Mouse (Mus musculus): ENCODE measurements at regions not wholly inside any gene's neighbourhood (a gene's known extent, or its start where the extent isn't known, plus 50 kb on each side); places are given as distances from the start of the nearest gene placed in this dataset.

DNA sequence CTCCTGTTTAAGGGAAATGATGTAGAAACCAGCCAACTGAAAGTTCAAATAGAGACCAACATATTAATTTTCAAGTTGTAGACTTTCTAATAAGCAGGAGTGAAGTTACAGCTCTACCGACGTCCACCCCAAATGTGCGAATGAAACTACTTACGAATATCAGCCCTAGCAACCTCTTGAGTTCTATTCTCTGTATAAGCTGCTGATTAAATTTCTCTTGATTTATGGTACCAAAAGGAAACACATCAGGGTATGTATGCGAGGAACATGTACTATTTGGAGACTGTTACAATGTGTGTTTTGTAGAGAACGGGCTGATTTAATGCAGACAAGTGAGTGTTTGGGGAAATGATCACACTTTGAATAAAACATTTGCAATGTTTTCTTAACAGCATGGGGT lies 412.9 kb downstream of the Cd109 start:
- H3K27ac ChIP-seq (ENCODE audit: insufficient read depth, low read length) = no peak overlapping the region
- no peaks in the 10 kb centered on the region for H3K36me3 ChIP-seq (ENCODE audit: control insufficient read depth, insufficient read depth, low read length, poor library complexity, severe bottlenecking)
- no peak for TF ChIP-seq POLR2A (IDR thresholded peaks at IDR 0.05; ENCODE audit: insufficient read depth, low read length)
- no peak for TF ChIP-seq CTCF (IDR thresholded peaks at IDR 0.05; ENCODE audit: low read depth, low read length)
- no peak for TF ChIP-seq EP300 (IDR thresholded peaks at IDR 0.05; ENCODE audit: insufficient read depth, low read depth, low read length)
- no peaks in the 10 kb centered on the region for H3K9me3 ChIP-seq (replicated peaks; ENCODE audit: control insufficient read depth, insufficient read depth, low read length, poor library complexity, severe bottlenecking)
- no peak overlapping the region for H3K4me3 ChIP-seq (ENCODE audit: low read depth, low read length)
- no peaks in the 10 kb centered on the region for H3K27me3 ChIP-seq (ENCODE audit: control insufficient read depth, insufficient read depth, low read length, poor library complexity, severe bottlenecking)
- H3K4me1 ChIP-seq (ENCODE audit: control insufficient read depth, insufficient read depth, low read length) = no peaks in the 10 kb centered on the region
- H3K9ac ChIP-seq (ENCODE audit: low read depth, poor library complexity, severe bottlenecking) = no peak overlapping the region

DNA sequence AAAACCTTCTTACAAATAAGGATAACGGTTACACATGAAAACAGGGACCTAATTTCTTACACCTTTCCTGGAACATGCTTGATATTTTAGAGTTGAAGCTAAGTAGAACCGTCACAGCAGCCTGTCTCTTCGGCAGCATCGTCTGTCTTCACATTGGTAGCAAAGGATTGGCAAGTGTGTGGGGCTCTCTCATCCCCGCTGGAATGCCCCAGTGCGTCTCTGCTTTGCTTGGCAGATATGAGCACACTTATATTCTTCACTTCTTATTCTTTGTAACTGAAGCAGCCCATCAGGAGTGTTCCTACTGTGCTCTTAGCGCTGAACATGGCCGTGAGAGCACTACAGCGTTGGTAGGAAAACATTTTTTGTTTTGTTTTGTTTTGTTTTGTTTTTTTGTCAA lies 414.1 kb downstream of the Cd109 start:
- H3K9me3 ChIP-seq (replicated peaks; ENCODE audit: control insufficient read depth, insufficient read depth, low read length, poor library complexity, severe bottlenecking) = no peaks in the 10 kb centered on the region
- H3K27ac ChIP-seq (ENCODE audit: insufficient read depth, low read length) = no peak overlapping the region
- TF ChIP-seq POLR2A (IDR thresholded peaks at IDR 0.05; ENCODE audit: insufficient read depth, low read length) (no peak), CTCF (IDR thresholded peaks at IDR 0.05; ENCODE audit: low read depth, low read length) (no peak), EP300 (IDR thresholded peaks at IDR 0.05; ENCODE audit: insufficient read depth, low read depth, low read length) (no peak)
- H3K4me3 ChIP-seq (ENCODE audit: low read depth, low read length) = no peak overlapping the region
- no peaks in the 10 kb centered on the region for H3K27me3 ChIP-seq (ENCODE audit: control insufficient read depth, insufficient read depth, low read length, poor library complexity, severe bottlenecking)
- no peaks in the 10 kb centered on the region for H3K36me3 ChIP-seq (ENCODE audit: control insufficient read depth, insufficient read depth, low read length, poor library complexity, severe bottlenecking)
- no peaks in the 10 kb centered on the region for H3K4me1 ChIP-seq (ENCODE audit: control insufficient read depth, insufficient read depth, low read length)
- no peak overlapping the region for H3K9ac ChIP-seq (ENCODE audit: low read depth, poor library complexity, severe bottlenecking)

DNA sequence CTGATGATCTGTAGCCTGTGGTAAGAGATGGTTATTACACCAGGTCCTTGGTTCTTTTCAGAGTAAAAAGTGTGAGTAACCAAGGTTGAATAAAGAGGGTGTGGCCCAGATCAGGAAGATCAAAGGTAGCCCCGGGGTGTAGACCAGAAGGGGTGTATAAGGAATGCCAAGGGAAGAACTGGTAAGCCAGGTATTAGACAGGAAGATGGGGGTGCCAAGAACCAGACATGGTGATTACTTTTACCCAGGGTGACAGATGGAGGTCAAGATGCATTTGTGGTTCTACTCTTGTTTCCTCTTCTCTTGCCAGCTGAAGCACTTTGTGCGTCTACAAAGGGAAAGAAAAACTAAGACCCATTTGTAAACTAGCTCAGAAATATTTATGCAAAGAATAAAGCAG lies 420.3 kb downstream of the Cd109 start:
- Histone ChIP-seq H3K4me1 (ENCODE audit: control insufficient read depth, insufficient read depth, low read length) (no peaks in the 10 kb centered on the region), H3K27me3 (ENCODE audit: control insufficient read depth, insufficient read depth, low read length, poor library complexity, severe bottlenecking) (no peaks in the 10 kb centered on the region), H3K27ac (ENCODE audit: insufficient read depth, low read length) (no peak overlapping the region), H3K9me3 (replicated peaks; ENCODE audit: control insufficient read depth, insufficient read depth, low read length, poor library complexity, severe bottlenecking) (no peaks in the 10 kb centered on the region), H3K9ac (ENCODE audit: low read depth, poor library complexity, severe bottlenecking) (no peak overlapping the region), H3K36me3 (ENCODE audit: control insufficient read depth, insufficient read depth, low read length, poor library complexity, severe bottlenecking) (no peaks in the 10 kb centered on the region), H3K4me3 (ENCODE audit: low read depth, low read length) (no peak overlapping the region)
- no peak for TF ChIP-seq CTCF (IDR thresholded peaks at IDR 0.05; ENCODE audit: low read depth, low read length)

DNA sequence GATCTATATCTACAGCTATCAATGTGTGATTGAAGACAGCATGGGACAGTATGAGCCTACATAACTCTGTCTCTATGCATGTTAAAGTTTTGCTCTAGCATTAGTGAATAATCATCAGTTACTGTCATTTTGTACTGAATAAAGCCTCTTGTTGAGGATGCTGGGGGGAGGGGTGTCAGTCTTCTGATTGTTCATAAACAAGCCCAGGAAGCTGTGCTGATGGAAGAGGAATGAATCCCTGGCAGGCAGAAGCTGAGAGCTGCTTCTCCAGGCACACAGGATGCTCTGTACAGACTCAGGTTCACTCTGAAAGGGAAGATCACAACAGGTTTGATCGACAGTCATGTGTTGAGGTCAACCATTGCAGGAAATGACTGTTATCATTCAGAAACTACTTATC lies 421.7 kb downstream of the Cd109 start:
- H3K4me3 ChIP-seq (ENCODE audit: low read depth, low read length) = no peak overlapping the region
- no peak overlapping the region for H3K27ac ChIP-seq (ENCODE audit: insufficient read depth, low read length)
- TF ChIP-seq CTCF (IDR thresholded peaks at IDR 0.05; ENCODE audit: low read depth, low read length) = no peak
- TF ChIP-seq POLR2A (IDR thresholded peaks at IDR 0.05; ENCODE audit: insufficient read depth, low read length) = no peak
- no peak for TF ChIP-seq EP300 (IDR thresholded peaks at IDR 0.05; ENCODE audit: insufficient read depth, low read depth, low read length)
- no peak overlapping the region for H3K9ac ChIP-seq (ENCODE audit: low read depth, poor library complexity, severe bottlenecking)
- H3K36me3 ChIP-seq (ENCODE audit: control insufficient read depth, insufficient read depth, low read length, poor library complexity, severe bottlenecking) = no peaks in the 10 kb centered on the region
- H3K27me3 ChIP-seq (ENCODE audit: control insufficient read depth, insufficient read depth, low read length, poor library complexity, severe bottlenecking) = no peaks in the 10 kb centered on the region
- no peaks in the 10 kb centered on the region for H3K4me1 ChIP-seq (ENCODE audit: control insufficient read depth, insufficient read depth, low read length)
- H3K9me3 ChIP-seq (replicated peaks; ENCODE audit: control insufficient read depth, insufficient read depth, low read length, poor library complexity, severe bottlenecking) = no peaks in the 10 kb centered on the region

DNA sequence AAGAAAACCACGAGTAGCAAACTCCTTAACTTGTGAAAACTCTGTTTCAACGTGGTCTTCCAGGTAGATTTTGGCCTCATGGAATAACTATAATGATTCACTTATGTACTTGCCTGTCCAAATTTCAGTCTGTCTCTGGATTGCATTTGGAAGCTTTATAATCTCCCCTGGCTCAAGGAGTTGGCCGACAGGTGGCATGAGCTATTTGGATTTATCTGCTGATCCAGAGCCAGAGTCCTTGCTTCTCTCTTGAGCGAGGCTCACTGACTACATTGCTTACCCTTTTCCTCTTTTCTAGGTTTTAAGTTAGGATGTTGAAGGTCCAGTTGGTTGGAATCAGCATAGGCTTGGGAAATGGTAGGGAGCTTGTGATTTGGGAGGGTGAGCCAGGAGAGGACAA lies 423.6 kb downstream of the Cd109 start:
- Histone ChIP-seq H3K27ac (ENCODE audit: insufficient read depth, low read length) (no peak overlapping the region), H3K4me3 (ENCODE audit: low read depth, low read length) (no peak overlapping the region), H3K36me3 (ENCODE audit: control insufficient read depth, insufficient read depth, low read length, poor library complexity, severe bottlenecking) (no peaks in the 10 kb centered on the region), H3K4me1 (ENCODE audit: control insufficient read depth, insufficient read depth, low read length) (no peaks in the 10 kb centered on the region), H3K27me3 (ENCODE audit: control insufficient read depth, insufficient read depth, low read length, poor library complexity, severe bottlenecking) (no peaks in the 10 kb centered on the region), H3K9me3 (replicated peaks; ENCODE audit: control insufficient read depth, insufficient read depth, low read length, poor library complexity, severe bottlenecking) (no peaks in the 10 kb centered on the region), H3K9ac (ENCODE audit: low read depth, poor library complexity, severe bottlenecking) (no peak overlapping the region)
- no peak for TF ChIP-seq POLR2A (IDR thresholded peaks at IDR 0.05; ENCODE audit: insufficient read depth, low read length)
- no peak for TF ChIP-seq EP300 (IDR thresholded peaks at IDR 0.05; ENCODE audit: insufficient read depth, low read depth, low read length)
- TF ChIP-seq CTCF (IDR thresholded peaks at IDR 0.05; ENCODE audit: low read depth, low read length) = no peak

DNA sequence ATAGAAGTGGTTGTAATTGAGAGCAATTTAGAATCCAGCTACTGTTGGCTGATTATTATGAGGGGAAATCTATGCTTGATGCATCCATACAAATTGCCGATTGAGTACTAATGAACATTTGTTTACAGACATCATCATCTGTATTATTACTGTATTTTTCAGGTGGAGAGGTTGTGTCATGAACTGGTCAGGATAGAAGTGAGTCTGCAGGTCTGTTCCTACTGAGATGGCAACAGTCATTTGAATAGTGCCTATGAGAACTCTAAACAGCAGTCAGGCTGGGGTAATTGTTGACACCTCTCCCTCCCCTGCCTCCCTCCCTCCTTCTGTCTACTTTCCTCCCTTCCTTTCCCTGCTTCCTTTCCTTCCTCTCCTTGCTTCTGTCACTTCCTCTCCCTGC lies 429.0 kb downstream of the Cd109 start:
- Histone ChIP-seq H3K9ac (ENCODE audit: low read depth, poor library complexity, severe bottlenecking) (no peak overlapping the region), H3K27ac (ENCODE audit: insufficient read depth, low read length) (no peak overlapping the region), H3K27me3 (ENCODE audit: control insufficient read depth, insufficient read depth, low read length, poor library complexity, severe bottlenecking) (no peaks in the 10 kb centered on the region), H3K4me1 (ENCODE audit: control insufficient read depth, insufficient read depth, low read length) (no peaks in the 10 kb centered on the region), H3K9me3 (replicated peaks; ENCODE audit: control insufficient read depth, insufficient read depth, low read length, poor library complexity, severe bottlenecking) (no peaks in the 10 kb centered on the region), H3K36me3 (ENCODE audit: control insufficient read depth, insufficient read depth, low read length, poor library complexity, severe bottlenecking) (no peaks in the 10 kb centered on the region), H3K4me3 (ENCODE audit: low read depth, low read length) (no peak overlapping the region)
- TF ChIP-seq CTCF (IDR thresholded peaks at IDR 0.05; ENCODE audit: low read depth, low read length) = no peak
- TF ChIP-seq POLR2A (IDR thresholded peaks at IDR 0.05; ENCODE audit: insufficient read depth, low read length) = no peak
- no peak for TF ChIP-seq EP300 (IDR thresholded peaks at IDR 0.05; ENCODE audit: insufficient read depth, low read depth, low read length)

Data from ES-Bruce4 (cell line).